Mouse (Mus musculus) kidney, postnatal 4 days (tissue): ENCODE measurements around the gene Bud23.
"Not testable (repeated sequence)": the region's sequence is repeated elsewhere in the genome, so short reads cannot be mapped to it uniquely, and the experiment has no call there.

ENCODE experiments used
- DNase-seq, 2 experiments: peaks; one replicate each; pipeline ENCODE4 v3.0.0; 2021; ENCODE audit warnings: mixed read lengths in 2 of 2

Gene Bud23

GRCm38 (mm10) chr5:135064909-135065446, at the start of gene Bud23:
Gene Bud23 (minus strand): TSS chr5:135064959.
- DNase-seq: not testable (repeated sequence)

GRCm38 (mm10) chr5:135113782-135114181, 49.0 kb upstream of the Bud23 start:
- DNase-seq: no peak

- peak in 1 of 2 experiments; percentile 16 for DNase-seq
Measured at GRCm38 (mm10) chr5:135109976-135110375, 45.2 kb upstream of the Bud23 start.

GRCm38 (mm10) chr5:135109426-135109825, 44.7 kb upstream of the Bud23 start:
- DNase-seq: no peak

- no peak for DNase-seq
Measured at GRCm38 (mm10) chr5:135109017-135109416, 44.3 kb upstream of the Bud23 start.

GRCm38 (mm10) chr5:135107521-135108501, 43.1 kb upstream of the Bud23 start:
- DNase-seq: peak; percentile 77 to 84

- peak; percentile 88 to 94 for DNase-seq
Measured at GRCm38 (mm10) chr5:135106758-135107256, 42.0 kb upstream of the Bud23 start.

- DNase-seq: peak; percentile 42 to 45
Measured at GRCm38 (mm10) chr5:135103999-135104660, 39.4 kb upstream of the Bud23 start.

- no peak for DNase-seq
Measured at GRCm38 (mm10) chr5:135100981-135101380, 36.2 kb upstream of the Bud23 start.

- DNase-seq: peak; percentile 58 to 78
Measured at GRCm38 (mm10) chr5:135089653-135090052, 24.9 kb upstream of the Bud23 start, which contains the start of gene Mlxipl. Gene Mlxipl (plus strand): TSS chr5:135089890.

- DNase-seq: no peak
Measured at GRCm38 (mm10) chr5:135086871-135087270, 22.1 kb upstream of the Bud23 start.

GRCm38 (mm10) chr5:135080539-135080938, 15.8 kb upstream of the Bud23 start:
- DNase-seq: no peak

- no peak for DNase-seq
Measured at GRCm38 (mm10) chr5:135079578-135079977, 14.8 kb upstream of the Bud23 start.

GRCm38 (mm10) chr5:135078482-135078810, 13.7 kb upstream of the Bud23 start:
- DNase-seq: no peak

GRCm38 (mm10) chr5:135077564-135078481, 13.1 kb upstream of the Bud23 start, which contains the start of gene Vps37d:
Gene Vps37d (minus strand): TSS chr5:135078266.
- peak; percentile 98 for DNase-seq

- peak; percentile 62 to 75 for DNase-seq
Measured at GRCm38 (mm10) chr5:135076931-135077505, 12.3 kb upstream of the Bud23 start.

- peak; percentile 34 to 47 for DNase-seq
Measured at GRCm38 (mm10) chr5:135076368-135076767, 11.6 kb upstream of the Bud23 start.

- DNase-seq: no peak
Measured at GRCm38 (mm10) chr5:135075655-135076054, 10.9 kb upstream of the Bud23 start.

GRCm38 (mm10) chr5:135073349-135074150, 8.8 kb upstream of the Bud23 start:
- DNase-seq: peak in 1 of 2 experiments; percentile 13

GRCm38 (mm10) chr5:135072720-135073119, 8.0 kb upstream of the Bud23 start:
- no peak for DNase-seq

- no peak for DNase-seq
Measured at GRCm38 (mm10) chr5:135072061-135072460, 7.3 kb upstream of the Bud23 start.
